Mouse (Mus musculus): Measurements from ENCODE around the gene Rab2b.

Rab2b gene

DNA sequence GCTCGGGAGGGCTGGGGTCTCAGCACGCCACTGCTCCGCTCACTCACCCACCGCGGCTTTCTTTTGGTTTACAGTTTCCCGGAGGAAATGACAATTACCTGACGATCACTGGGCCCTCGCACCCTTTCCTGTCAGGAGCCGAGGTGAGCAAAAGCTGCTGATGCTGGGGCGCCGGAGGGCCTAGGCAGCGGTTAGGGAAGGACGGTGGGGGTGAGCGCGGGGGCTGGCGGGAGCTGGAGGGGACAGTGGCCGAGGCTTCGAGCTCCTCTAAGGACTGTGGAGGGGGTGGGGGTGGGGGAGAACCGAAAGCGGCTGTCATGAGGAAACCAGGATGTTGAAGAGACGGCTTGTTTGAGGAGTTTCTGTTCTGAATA lies 389 bp upstream of the Rab2b start:
- no peak for DNase-seq (ENCODE audit: extremely low read depth, low read depth)

DNA sequence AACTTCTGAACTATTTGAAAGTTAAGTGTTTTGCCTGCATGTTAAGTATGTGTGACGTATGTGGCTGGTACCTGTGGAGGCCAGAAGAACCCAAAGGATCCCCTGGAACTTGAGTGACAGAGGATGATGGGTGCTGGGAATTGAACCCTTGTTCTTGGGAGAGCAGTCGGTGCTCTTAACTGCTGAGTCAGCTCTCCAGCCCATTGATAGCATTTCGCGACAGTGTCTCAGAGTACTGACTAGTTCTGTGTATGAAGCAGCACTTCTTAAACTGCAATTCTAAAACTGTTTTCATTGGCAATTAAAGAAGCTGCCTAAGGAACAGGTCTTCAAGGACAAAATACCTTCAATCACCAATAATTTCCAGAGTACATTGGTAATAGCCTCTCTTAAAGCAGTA lies 2.1 kb downstream of the Rab2b start:
- DNase-seq (ENCODE audit: extremely low read depth, low read depth) = no peak

DNA sequence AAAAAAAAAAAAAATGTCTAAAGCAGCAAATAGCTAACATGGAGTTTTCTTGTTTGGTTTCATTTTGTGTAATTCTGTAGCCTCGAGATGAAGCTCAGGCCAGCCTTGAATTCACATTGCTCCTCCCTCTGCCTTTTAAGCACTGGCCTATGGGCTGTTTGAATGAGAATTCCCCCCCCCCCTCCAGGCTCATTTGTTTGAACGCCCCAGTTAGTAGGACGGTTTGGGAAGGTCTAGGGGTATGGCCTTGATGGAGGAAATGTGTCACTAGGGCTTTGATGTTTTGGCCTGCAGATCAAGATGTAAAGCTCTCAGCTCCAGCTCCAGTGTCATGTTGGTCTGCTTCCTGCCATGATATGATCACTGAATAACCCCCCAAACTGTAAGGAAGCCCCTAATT lies 6.6 kb downstream of the Rab2b start:
- no peak for DNase-seq (ENCODE audit: extremely low read depth, low read depth)

DNA sequence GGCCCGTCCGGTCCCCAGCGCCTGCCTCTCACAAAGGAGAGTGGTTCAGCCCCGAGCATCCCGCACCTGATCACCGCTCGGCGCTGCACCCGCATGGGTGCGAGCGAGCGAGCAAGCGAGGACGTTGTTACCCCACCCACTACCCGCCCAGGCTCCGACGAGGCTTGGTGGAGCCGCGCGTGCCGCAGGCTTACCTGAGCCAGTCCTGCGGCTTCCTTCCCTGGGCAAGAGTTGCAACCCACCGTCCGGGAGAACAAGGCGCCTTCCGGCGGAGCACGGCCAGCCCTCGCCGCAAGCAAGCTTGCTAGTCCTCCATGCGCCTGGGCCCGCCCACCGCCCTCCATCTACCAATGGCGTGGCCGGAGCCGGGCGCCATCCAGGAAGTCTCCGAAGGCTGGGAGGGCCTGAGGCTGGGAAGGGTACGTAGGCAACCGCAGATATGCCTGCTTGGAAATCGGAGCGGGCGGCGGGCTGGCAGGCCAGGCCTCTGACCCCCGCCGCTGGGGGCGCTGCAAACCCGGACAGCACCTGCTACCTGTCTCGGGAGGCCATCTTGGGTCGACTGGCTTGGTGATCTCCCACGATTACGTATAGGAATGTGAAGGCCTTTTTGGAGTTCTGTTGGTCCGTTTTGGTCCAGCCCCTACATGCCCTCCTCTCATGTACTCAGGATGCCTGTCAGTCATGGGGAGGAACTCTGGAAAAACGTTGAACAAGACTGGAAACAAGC lies 21.7 kb downstream of the Rab2b start, which contains the start of gene Chd8:
Gene Chd8 (minus strand): TSS at position 297 of the 730 bp plus-strand sequence.
- peak; percentile 92 for DNase-seq (ENCODE audit: extremely low read depth, low read depth)

DNA sequence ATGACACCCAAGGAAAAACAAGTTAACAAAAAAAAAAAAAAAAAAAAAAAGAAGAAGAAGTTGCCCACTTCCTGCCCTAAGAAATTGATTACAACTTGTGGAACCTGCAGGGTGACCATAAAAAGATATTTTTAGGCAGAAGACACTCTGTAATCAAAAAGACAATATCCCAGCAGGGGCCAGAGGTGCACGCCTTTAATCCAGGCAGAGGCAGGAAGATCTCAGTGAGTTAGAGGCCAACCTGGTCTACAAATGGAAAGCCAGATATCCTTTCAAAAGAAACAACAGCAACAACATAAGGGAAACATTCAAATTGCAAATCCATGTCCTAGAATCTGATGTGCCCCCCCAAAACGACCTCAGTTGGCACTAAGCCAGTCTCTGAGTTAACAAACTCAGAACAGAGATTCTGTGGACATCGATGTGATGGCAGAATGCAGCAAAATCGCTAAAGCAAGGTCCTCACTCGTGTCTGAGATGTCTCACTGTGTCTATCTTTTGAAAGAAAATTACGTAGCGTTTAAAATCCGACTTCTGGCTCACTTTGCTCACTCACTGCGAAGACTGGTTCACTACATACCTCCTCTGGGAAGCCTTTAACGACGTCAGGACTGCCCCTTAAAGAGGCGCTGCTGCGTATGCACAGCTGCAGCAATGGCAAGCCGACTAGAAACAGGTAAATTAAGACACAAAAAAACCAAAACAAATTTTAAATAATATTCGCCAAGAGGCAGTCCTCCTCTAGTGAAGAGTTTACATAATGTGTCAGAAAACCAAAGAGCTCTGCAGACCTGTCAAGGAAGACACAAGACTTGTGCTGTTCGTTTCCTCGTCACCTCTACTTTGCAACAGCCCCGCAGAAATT lies 22.8 kb downstream of the Rab2b start:
- no peak for DNase-seq (ENCODE audit: extremely low read depth, low read depth)

DNA sequence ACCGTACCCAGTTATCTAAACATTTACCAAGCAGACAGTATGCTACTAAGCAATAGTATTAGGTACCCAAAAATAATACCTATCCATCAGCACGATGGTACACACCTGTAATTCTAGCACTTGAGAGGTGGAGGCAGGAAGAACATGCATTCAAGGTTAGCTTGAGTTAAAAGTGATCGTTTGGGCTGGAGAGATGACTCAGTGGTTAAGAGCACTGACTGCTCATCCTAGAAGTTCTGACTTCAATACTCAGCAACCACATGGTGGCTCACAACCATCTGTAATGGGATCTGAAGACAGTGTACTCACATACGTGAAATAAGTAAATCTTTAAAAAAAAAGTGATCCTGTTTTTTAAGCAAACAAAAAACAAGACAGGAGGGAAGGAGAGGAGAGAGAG lies 33.2 kb downstream of the Rab2b start:
- DNase-seq (ENCODE audit: extremely low read depth, low read depth) = no peak

DNA sequence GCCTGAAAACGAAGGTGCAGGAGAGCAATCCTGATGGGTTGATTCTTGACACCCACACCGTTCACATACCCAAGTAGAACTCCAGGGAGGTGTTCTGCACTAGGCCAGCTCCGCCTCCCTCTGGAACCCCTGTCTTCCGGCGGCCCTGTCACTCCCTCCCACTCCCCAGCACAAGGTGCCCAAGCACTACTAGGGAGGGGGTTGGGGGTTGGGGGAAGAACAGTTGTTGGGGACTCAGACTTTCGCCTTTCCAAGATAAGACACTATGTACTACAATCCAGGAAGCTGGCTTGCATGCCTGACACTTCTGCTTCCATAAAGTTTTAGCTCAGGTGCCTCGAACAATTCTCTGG lies 34.7 kb downstream of the Rab2b start:
- no peak for DNase-seq (ENCODE audit: extremely low read depth, low read depth)

DNA sequence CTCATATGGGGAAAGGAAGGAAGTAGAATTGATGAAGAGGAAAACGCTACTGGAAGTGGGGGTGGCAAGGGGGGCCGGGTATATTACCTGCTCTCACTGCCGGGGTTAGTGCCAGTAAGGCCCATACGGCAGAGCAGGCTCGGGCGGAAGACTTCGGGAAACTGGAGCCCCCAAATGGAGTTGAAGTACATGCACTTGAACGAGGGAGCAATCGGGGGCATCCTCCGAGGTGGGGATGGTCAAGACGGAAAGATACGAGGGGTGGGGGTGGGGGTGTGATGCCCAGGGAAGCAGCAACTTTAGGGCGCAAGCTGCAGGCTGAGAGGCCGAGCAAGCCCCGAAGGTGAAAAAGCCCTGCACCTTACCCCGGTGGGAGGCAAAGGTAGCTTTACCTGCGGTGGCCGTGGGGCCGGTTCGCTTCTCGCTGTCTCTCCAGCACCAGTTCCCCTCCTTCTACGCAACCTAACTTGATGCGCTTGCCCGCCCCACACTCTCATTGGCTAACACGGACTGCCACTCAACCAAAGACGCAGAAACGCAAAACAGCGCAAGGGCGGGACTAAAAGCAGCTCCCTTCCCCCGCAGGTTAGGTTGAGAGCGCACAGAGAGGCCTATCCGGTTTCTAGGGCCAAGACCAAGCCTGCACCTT lies 35.2 kb downstream of the Rab2b start:
- DNase-seq (ENCODE audit: extremely low read depth, low read depth) = peak; percentile 96

DNA sequence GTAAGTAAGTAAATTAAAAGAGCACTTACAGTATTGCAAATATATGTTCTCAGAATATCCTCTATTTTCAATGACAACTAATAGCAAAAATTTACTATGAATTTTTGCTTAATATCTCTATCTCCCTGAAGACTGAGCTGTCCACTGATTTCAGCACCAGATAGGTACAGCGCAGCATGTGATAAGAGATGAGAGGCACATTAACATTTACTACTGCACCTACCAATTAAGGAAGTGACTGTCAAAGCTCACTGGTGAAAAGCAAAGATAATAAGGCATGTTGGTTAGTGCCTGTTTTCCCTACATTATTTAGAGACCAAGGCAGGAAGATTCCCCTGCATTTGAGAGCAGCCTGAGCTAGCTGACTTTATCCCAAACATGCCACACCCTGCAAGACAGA lies 43.1 kb downstream of the Rab2b start:
- no peak for DNase-seq (ENCODE audit: extremely low read depth, low read depth)

DNA sequence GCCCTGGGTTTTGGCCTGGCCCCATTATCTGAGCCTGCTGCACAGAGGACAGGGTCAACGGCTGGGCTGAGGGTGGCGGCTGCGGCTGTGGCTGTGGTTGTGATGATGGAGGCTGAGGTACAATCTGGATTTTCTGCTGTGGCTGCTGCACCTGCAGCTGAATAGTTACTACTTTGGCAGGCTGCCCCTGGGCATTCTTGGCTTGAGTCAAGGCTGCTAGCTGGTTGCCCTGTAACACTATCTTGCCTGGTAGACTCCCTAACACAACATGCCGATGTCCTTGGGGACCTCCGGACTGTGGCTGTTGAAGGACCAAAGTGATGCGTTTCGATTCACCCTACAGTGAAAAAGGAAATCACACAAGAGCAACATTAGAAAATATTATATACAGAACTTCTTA lies 44.2 kb downstream of the Rab2b start:
- DNase-seq (ENCODE audit: extremely low read depth, low read depth) = no peak

DNA sequence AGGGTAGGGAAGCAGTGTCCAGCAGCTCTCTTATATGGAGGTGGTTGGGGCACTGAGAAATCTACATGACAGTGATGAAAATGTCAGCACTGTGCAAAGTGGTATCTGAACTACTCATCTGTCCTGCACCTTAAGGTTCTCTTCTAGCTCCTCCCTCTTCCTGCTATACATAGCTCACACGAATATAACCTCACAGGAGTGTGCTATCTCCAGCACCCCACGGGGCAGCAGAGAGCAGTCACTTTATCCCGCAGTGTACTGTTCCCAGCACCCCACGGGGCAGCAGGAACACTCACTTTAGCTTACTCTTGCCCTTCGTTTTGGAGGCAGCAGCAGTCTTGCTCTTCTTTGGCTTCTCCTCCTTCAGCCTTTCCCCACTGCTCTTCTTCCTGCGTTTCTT lies 47.1 kb downstream of the Rab2b start:
- DNase-seq (ENCODE audit: extremely low read depth, low read depth) = no peak

DNA sequence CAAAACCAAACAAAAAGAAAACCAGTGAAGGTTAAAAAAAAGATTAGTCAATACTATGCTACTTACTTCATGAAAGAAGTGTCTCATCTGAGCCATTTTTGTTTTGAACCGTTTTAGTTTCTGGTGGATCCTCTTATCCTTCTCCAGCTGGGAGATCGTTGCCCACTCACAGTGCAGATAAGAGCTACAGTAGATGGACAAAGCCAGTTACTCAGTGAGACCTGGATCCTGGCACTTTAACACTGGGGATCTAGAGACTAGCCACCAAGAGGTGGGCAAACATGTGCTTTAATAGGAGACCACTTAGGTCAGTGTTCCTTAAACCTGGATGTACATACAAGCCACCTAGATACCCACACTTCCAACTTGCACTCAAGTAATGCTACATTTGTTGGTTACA lies 53.4 kb downstream of the Rab2b start:
- no peak for DNase-seq (ENCODE audit: extremely low read depth, low read depth)

DNA sequence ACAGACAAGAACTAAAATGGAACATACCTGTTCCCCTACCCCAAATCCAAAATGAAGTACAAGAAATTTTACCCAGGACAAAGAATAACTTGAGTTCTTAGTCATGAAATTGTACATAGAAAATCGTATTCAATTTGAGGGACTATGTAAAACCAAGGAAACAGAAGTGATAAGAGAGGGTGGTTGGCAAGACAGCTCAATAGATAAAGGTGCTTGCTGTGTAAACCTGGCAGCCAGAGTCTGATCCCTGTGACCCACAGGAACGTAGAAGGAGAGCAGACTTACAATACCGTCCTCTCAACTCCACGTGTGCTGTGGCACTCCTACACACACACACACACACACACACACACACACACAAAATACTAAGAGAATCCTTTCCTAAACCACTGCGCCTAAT lies 62.1 kb downstream of the Rab2b start:
- DNase-seq (ENCODE audit: extremely low read depth, low read depth) = no peak

All from MEL-GATA-1-ER (cell line).